Mouse (Mus musculus): ENCODE data around the gene Gm8857. TPM values are rescaled to one million over a fixed set of nuclear protein-coding genes. Genes with fewer than 3 reads are reported as not detected.
"Not testable (repeated sequence)": the region's sequence is repeated elsewhere in the genome, so short reads cannot be mapped to it uniquely, and the experiment has no call there.

The Gm8857 gene
- total RNA-seq (2021), result not detected

DNA sequence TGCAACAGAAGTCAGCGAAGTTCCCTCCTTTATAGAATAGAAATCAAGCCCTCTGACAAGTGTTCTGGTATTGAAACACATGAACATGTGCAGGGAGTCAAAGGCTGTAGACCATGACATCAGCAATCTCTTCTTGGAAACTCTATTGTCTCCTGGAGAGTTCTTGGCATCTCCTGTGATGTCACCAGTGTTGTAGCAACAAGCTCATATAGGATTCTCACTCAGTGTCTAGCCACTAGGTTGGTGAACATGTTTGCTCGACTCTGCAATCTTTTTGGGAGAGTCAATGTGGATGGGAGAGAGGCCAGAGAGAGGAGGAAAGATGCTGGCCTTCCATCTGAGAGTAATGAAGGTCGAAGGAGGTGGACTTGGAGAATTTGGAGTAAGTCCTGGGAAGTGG lies at the start of gene Gm8857, which contains the start of gene Gm8871:
Gm8857 (plus strand) TSS at position 303 of the 400 bp plus-strand sequence.
Gm8871 (plus strand) TSS at position 301 of the 400 bp plus-strand sequence.
- DNase-seq; intact Hi-C loops (cut with DNase I): not testable (repeated sequence)

DNA sequence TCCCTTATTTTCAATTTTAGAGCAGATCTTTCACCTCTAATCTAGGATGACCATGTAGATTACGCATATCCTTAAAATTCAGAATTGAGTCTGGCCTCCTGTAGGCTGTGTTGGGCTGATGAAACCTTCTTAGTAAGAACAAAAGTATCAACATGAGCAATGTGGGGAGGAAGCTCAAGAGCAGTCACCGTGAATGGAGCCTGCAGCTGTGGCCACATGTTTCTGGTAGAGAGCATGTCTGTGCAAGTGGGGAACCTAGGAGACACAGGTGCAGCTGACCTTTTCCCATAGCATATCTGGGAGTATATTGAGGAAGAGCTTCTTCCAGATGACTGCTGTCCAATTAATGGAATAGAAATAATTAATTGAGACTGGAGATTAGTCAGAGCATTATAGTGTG lies 5.9 kb downstream of the Gm8857 start:
- DNase-seq; intact Hi-C loops (cut with DNase I): not testable (repeated sequence)

DNA sequence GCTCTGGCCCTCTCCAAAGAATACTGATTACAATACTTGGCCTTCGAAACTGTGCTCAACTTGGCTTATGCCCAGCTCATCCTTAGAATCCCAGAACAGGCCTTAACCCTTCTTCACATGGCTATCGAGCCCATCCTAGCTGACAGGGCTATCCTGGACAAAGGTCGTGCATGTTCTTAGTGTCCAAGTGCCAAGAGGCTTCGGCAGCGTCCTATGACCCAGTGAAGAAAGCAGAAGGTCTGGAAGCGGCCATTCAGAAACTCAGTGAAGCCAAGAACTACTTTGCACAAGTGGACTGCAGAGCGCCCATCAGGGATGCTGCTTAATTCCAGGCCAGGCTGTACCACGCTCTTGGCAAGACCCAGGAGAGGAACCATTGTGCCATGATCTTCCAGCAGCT lies 10.4 kb downstream of the Gm8857 start:
- intact Hi-C loops (cut with DNase I); DNase-seq: not testable (repeated sequence)

Other genes with a start within 250 kb of the Gm8857 start
- gene Gm8871, start within 50 bp of the Gm8857 start, total RNA-seq (2021), result not detected
- not detected for gene Gm8879, start 179.8 kb downstream of the Gm8857 start, total RNA-seq (2021)
- gene Gm5861, start 235.3 kb downstream of the Gm8857 start, total RNA-seq (2021), result not detected

Measured in left cerebral cortex, postnatal 4 days (tissue).